Mouse (Mus musculus) heart, embryonic 11.5 days (tissue): ENCODE measurements at regions not wholly inside any gene's neighbourhood (a gene's known extent, or its start where the extent isn't known, plus 50 kb on each side); places are given as distances from the start of the nearest gene placed in this dataset.

ENCODE experiments used
- ATAC-seq: fragments of 200-750 bp; cut with Nextera tagmentation; replicated peaks from 2 replicates; pipeline ENCODE4 v1.8.0; 2017; ENCODE audit warnings: moderate library complexity; ENCODE audit not compliant: insufficient number of reproducible peaks, low FRiP score, low TSS enrichment
- H3K27ac ChIP-seq: fragments of 300-500 bp; sonication (generic); 2 replicates; pipeline ENCODE4 v1.5.1; 2014; ENCODE audit warnings: mild to moderate bottlenecking, low read depth, low read length
- H3K27me3 ChIP-seq: fragments of 300-500 bp; sonication (generic); 2 replicates; pipeline ENCODE4 v1.6.1; 2014; ENCODE audit warnings: mild to moderate bottlenecking, low read length, mixed read lengths; ENCODE audit not compliant: control insufficient read depth, insufficient read depth
- H3K36me3 ChIP-seq: fragments of 300-500 bp; sonication (generic); 2 replicates; pipeline ENCODE4 v1.6.1; 2014; ENCODE audit warnings: mild to moderate bottlenecking, low read length, moderate library complexity, mixed read lengths; ENCODE audit not compliant: control insufficient read depth, insufficient read depth
- H3K4me1 ChIP-seq: fragments of 300-500 bp; sonication (generic); 2 replicates; pipeline ENCODE4 v1.6.1; 2014; ENCODE audit warnings: low read length; ENCODE audit not compliant: control insufficient read depth, insufficient read depth
- H3K4me2 ChIP-seq: fragments of 300-500 bp; sonication (generic); 2 replicates; pipeline ENCODE4 v1.6.1; 2014; ENCODE audit warnings: mild to moderate bottlenecking, moderate library complexity
- H3K4me3 ChIP-seq: fragments of 300-500 bp; sonication (generic); 2 replicates; pipeline ENCODE4 v1.5.1; 2014; ENCODE audit warnings: low read depth, low read length
- H3K9ac ChIP-seq: fragments of 300-500 bp; sonication (generic); 2 replicates; pipeline ENCODE4 v1.6.1; 2014; ENCODE audit warnings: mild to moderate bottlenecking, low read depth, low read length, moderate library complexity
- H3K9me3 ChIP-seq: fragments of 300-500 bp; sonication (generic); replicated peaks from 2 replicates; pipeline ENCODE4 v1.6.1; 2016; ENCODE audit warnings: low read length; ENCODE audit not compliant: control insufficient read depth
- WGBS: fragments of 180-500 bp; shearing (Covaris S2); extraction: QIAGEN DNeasy Blood & Tissue Kit; methylation state at CpG from one replicate; pipeline ENCODE4 v1.1.7; 2014; ENCODE audit not compliant: insufficient replicate concordance; 5-methylcytosine and 5-hydroxymethylcytosine counted together

GRCm38 (mm10) chr10:19274985-19275384 lies 81.3 kb upstream of the Olig3 start:
- 79% methylated on average over 4 of the region's 4 CpGs for WGBS

GRCm38 (mm10) chr10:19269418-19269817 lies 86.9 kb upstream of the Olig3 start:
- Histone ChIP-seq H3K4me3 (no peak overlapping the region), H3K9ac (no peak overlapping the region), H3K4me1 (no peaks in the 10 kb centered on the region), H3K27me3 (no peaks in the 10 kb centered on the region), H3K9me3 (no peaks in the 10 kb centered on the region), H3K36me3 (no peaks in the 10 kb centered on the region), H3K27ac (no peak overlapping the region), H3K4me2 (no peak overlapping the region)
- 73% methylated on average over 1 of the region's 1 CpGs for WGBS
- no peak for ATAC-seq

More at GRCm38 (mm10) chr10:19274985-19275384, 81.3 kb upstream of the Olig3 start:
- H3K4me2 ChIP-seq = no peak overlapping the region
- H3K27me3 ChIP-seq = no peaks in the 10 kb centered on the region
- no peaks in the 10 kb centered on the region for H3K9me3 ChIP-seq
- H3K9ac ChIP-seq = no peak overlapping the region
- H3K36me3 ChIP-seq = no peaks in the 10 kb centered on the region
- ATAC-seq = no peak
- H3K4me1 ChIP-seq = no peaks in the 10 kb centered on the region
- H3K27ac ChIP-seq = no peak overlapping the region
- no peak overlapping the region for H3K4me3 ChIP-seq

- no peak for ATAC-seq
- WGBS = 66% methylated on average over 4 of the region's 4 CpGs
- Histone ChIP-seq H3K36me3 (no peaks in the 10 kb centered on the region), H3K4me1 (no peaks in the 10 kb centered on the region), H3K27ac (no peak overlapping the region), H3K9ac (no peak overlapping the region), H3K27me3 (no peaks in the 10 kb centered on the region), H3K4me2 (no peak overlapping the region), H3K4me3 (no peak overlapping the region), H3K9me3 (no peaks in the 10 kb centered on the region)
Measured at GRCm38 (mm10) chr10:19268051-19268450, 88.3 kb upstream of the Olig3 start.

- Histone ChIP-seq H3K27me3 (no peaks in the 10 kb centered on the region; the same call in 1 of the 2 replicates), H3K4me3 (no peak overlapping the region), H3K36me3 (no peaks in the 10 kb centered on the region), H3K9ac (no peak overlapping the region), H3K9me3 (no peaks in the 10 kb centered on the region), H3K4me1 (no peaks in the 10 kb centered on the region), H3K27ac (no peak overlapping the region), H3K4me2 (no peak overlapping the region)
- no peak for ATAC-seq
- WGBS = 36% methylated on average over 8 of the region's 8 CpGs
Measured at GRCm38 (mm10) chr10:19240102-19240759, 116.1 kb upstream of the Olig3 start.

- 81% methylated on average over 5 of the region's 5 CpGs for WGBS
- H3K4me1 ChIP-seq = no peaks in the 10 kb centered on the region
- no peak overlapping the region for H3K27ac ChIP-seq
- H3K4me2 ChIP-seq = no peak overlapping the region
- no peak overlapping the region for H3K9ac ChIP-seq
- H3K9me3 ChIP-seq = no peaks in the 10 kb centered on the region
- no peaks in the 10 kb centered on the region for H3K36me3 ChIP-seq
- H3K27me3 ChIP-seq = no peaks in the 10 kb centered on the region
- no peak for ATAC-seq
- H3K4me3 ChIP-seq = no peak overlapping the region
Measured at GRCm38 (mm10) chr10:19216240-19216639, 140.1 kb upstream of the Olig3 start.

GRCm38 (mm10) chr10:19209751-19210150 lies 146.6 kb upstream of the Olig3 start:
- Histone ChIP-seq H3K9ac (no peak overlapping the region), H3K27me3 (no peaks in the 10 kb centered on the region), H3K4me2 (no peak overlapping the region), H3K27ac (no peak overlapping the region), H3K4me3 (no peak overlapping the region), H3K9me3 (no peaks in the 10 kb centered on the region), H3K4me1 (no peaks in the 10 kb centered on the region), H3K36me3 (no peaks in the 10 kb centered on the region)
- no peak for ATAC-seq
- 82% methylated on average over 2 of the region's 2 CpGs for WGBS

- Histone ChIP-seq H3K4me2 (no peak overlapping the region), H3K27me3 (no peaks in the 10 kb centered on the region), H3K9ac (no peak overlapping the region), H3K9me3 (no peaks in the 10 kb centered on the region), H3K4me1 (no peaks in the 10 kb centered on the region), H3K27ac (no peak overlapping the region), H3K36me3 (no peaks in the 10 kb centered on the region), H3K4me3 (no peak overlapping the region)
- no peak for ATAC-seq
- WGBS = 28% methylated on average over 12 of the region's 12 CpGs
Measured at GRCm38 (mm10) chr10:19208101-19208722, 148.1 kb upstream of the Olig3 start.

- Histone ChIP-seq H3K9me3 (no peaks in the 10 kb centered on the region), H3K4me1 (no peaks in the 10 kb centered on the region), H3K27ac (no peak overlapping the region), H3K4me3 (no peak overlapping the region), H3K4me2 (no peak overlapping the region), H3K9ac (no peak overlapping the region), H3K36me3 (no peaks in the 10 kb centered on the region), H3K27me3 (no peaks in the 10 kb centered on the region)
- ATAC-seq = no peak
- WGBS = 73% methylated on average over 2 of the region's 2 CpGs
Measured at GRCm38 (mm10) chr10:19207505-19207904, 148.8 kb upstream of the Olig3 start.

GRCm38 (mm10) chr10:19200311-19200710 lies 156.0 kb upstream of the Olig3 start:
- H3K9me3 ChIP-seq = no peaks in the 10 kb centered on the region
- no peaks in the 10 kb centered on the region for H3K27me3 ChIP-seq
- no peak for ATAC-seq
- H3K27ac ChIP-seq = no peak overlapping the region
- 78% methylated on average over 2 of the region's 2 CpGs for WGBS
- no peak overlapping the region for H3K4me2 ChIP-seq
- H3K36me3 ChIP-seq = no peaks in the 10 kb centered on the region
- no peak overlapping the region for H3K4me3 ChIP-seq
- H3K9ac ChIP-seq = no peak overlapping the region
- no peaks in the 10 kb centered on the region for H3K4me1 ChIP-seq
